Mouse (Mus musculus) megakaryocyte, adult 5-6 weeks (primary cell): ENCODE measurements at regions not wholly inside any gene's neighbourhood (a gene's known extent, or its start where the extent isn't known, plus 50 kb on each side); places are given as distances from the start of the nearest gene placed in this dataset.
"Not testable (repeated sequence)": the region's sequence is repeated elsewhere in the genome, so short reads cannot be mapped to it uniquely, and the experiment has no call there.

Experiments
- ATAC-seq: 2 replicates; pipeline ENCODE4 v1.8.0; 2016; ENCODE audit warnings: mild to moderate bottlenecking, inconsistent platforms; ENCODE audit not compliant: poor library complexity, severe bottlenecking

- ATAC-seq: no peak
Observed at GRCm38 (mm10) chr8:116053483-116053882, 345.9 kb upstream of the Maf start.

- no peak for ATAC-seq
Observed at GRCm38 (mm10) chr8:116053043-116053442, 345.4 kb upstream of the Maf start.

GRCm38 (mm10) chr8:116048480-116048879 lies 340.9 kb upstream of the Maf start:
- no peak for ATAC-seq

- ATAC-seq: no peak
Observed at GRCm38 (mm10) chr8:116046859-116047258, 339.3 kb upstream of the Maf start.

GRCm38 (mm10) chr8:116045526-116045925 lies 337.9 kb upstream of the Maf start:
- no peak for ATAC-seq

- no peak for ATAC-seq
Observed at GRCm38 (mm10) chr8:116043381-116043780, 335.8 kb upstream of the Maf start.

- ATAC-seq: no peak
Observed at GRCm38 (mm10) chr8:116030966-116031365, 323.4 kb upstream of the Maf start.

- ATAC-seq: no peak
Observed at GRCm38 (mm10) chr8:116025321-116025720, 317.7 kb upstream of the Maf start.

GRCm38 (mm10) chr8:116024811-116025210 lies 317.2 kb upstream of the Maf start:
- no peak for ATAC-seq

- no peak for ATAC-seq
Observed at GRCm38 (mm10) chr8:116021691-116022090, 314.1 kb upstream of the Maf start.

GRCm38 (mm10) chr8:115995320-115995719 lies 287.7 kb upstream of the Maf start:
- no peak for ATAC-seq

- ATAC-seq: no peak
Observed at GRCm38 (mm10) chr8:115991989-115992388, 284.4 kb upstream of the Maf start.

- ATAC-seq: no peak
Observed at GRCm38 (mm10) chr8:115983397-115983796, 275.8 kb upstream of the Maf start.

- ATAC-seq: no peak
Observed at GRCm38 (mm10) chr8:115982326-115982725, 274.7 kb upstream of the Maf start.

- no peak for ATAC-seq
Observed at GRCm38 (mm10) chr8:115981426-115981825, 273.8 kb upstream of the Maf start.

GRCm38 (mm10) chr8:115980616-115981015 lies 273.0 kb upstream of the Maf start:
- ATAC-seq: no peak

- ATAC-seq: no peak
Observed at GRCm38 (mm10) chr8:115977152-115977551, 269.6 kb upstream of the Maf start.

- ATAC-seq: no peak
Observed at GRCm38 (mm10) chr8:115974706-115975105, 267.1 kb upstream of the Maf start.

GRCm38 (mm10) chr8:115971351-115971750 lies 263.8 kb upstream of the Maf start:
- ATAC-seq: not testable (repeated sequence)

GRCm38 (mm10) chr8:115968121-115968520 lies 260.5 kb upstream of the Maf start:
- no peak for ATAC-seq

- ATAC-seq: no peak
Observed at GRCm38 (mm10) chr8:115965981-115966380, 258.4 kb upstream of the Maf start.

GRCm38 (mm10) chr8:115955371-115955770 lies 247.8 kb upstream of the Maf start:
- no peak for ATAC-seq

- no peak for ATAC-seq
Observed at GRCm38 (mm10) chr8:115953783-115954470, 246.3 kb upstream of the Maf start.
